10 mouse cellular contexts compared by ENCODE assay signal in genomic region chr11:68553981-68554471, GRCm38 (mm10). TPM values are rescaled to one million over a fixed set of nuclear protein-coding genes. Genes with fewer than 3 reads are reported as not detected.
DNase-seq lines count a peak whose midpoint lies in the region; ATAC-seq and TF ChIP-seq lines count a peak whose summit lies in the region.
"Had no signal": no experiment of that assay in that cellular context is flagged by ENCODE, and none has a peak within 500 bp of the region (broad histone marks: within the 10 kb centered on the region; RNA-seq: fewer than 3 reads in every experiment).

No protein-coding gene starts in this region.

- H3K27ac ChIP-seq in kidney, postnatal 0 days = no peak overlapping the region
- no peak overlapping the region for H3K27ac ChIP-seq in kidney, embryonic 15.5 days
- no peak overlapping the region for H3K27ac ChIP-seq in ES-Bruce4 (ENCODE audit: insufficient read depth, low read length)
- no peak overlapping the region for H3K27ac ChIP-seq in forebrain, embryonic 16.5 days (ENCODE audit: low read length)
- H3K27ac ChIP-seq: embryonic facial prominence, embryonic 15.5 days; liver, embryonic 13.5 days had no signal

- ATAC-seq in kidney, postnatal 0 days (replicated peaks; ENCODE audit: low FRiP score, low read depth) = no peak
- ATAC-seq in kidney, embryonic 15.5 days (replicated peaks; ENCODE audit: low FRiP score) = no peak
- ATAC-seq in forebrain, embryonic 16.5 days = no peak

- H3K36me3 ChIP-seq in kidney, postnatal 0 days (ENCODE audit: insufficient read depth, low read length) = no peaks in the 10 kb centered on the region
- H3K36me3 ChIP-seq in kidney, embryonic 15.5 days = no peaks in the 10 kb centered on the region
- H3K36me3 ChIP-seq in ES-Bruce4 (ENCODE audit: control insufficient read depth, insufficient read depth, low read length, poor library complexity, severe bottlenecking) = no peaks in the 10 kb centered on the region
- H3K36me3 ChIP-seq in forebrain, embryonic 16.5 days (ENCODE audit: control insufficient read depth, insufficient read depth) = no peaks in the 10 kb centered on the region
- H3K36me3 ChIP-seq: embryonic facial prominence, embryonic 15.5 days; liver, embryonic 13.5 days had no signal

- H3K4me3 ChIP-seq in kidney, postnatal 0 days (replicated peaks; ENCODE audit: low read depth, low read length) = no peak overlapping the region
- no peak overlapping the region for H3K4me3 ChIP-seq in kidney, embryonic 15.5 days (replicated peaks)
- no peak overlapping the region for H3K4me3 ChIP-seq in ES-Bruce4 (ENCODE audit: low read depth, low read length)
- no peak overlapping the region for H3K4me3 ChIP-seq in forebrain, embryonic 16.5 days (replicated peaks; ENCODE audit: low read length)
- H3K4me3 ChIP-seq: embryonic facial prominence, embryonic 15.5 days; liver, embryonic 13.5 days had no signal

- 24% methylated on average over 8 of the region's 8 CpGs for WGBS in kidney, postnatal 0 days
- 38% methylated on average over 8 of the region's 8 CpGs for WGBS in kidney, embryonic 15.5 days
- 32% methylated on average over 8 of the region's 8 CpGs for WGBS in forebrain, embryonic 16.5 days

- DNase-seq in kidney, postnatal 0 days (ENCODE audit: low spot score) = peak; percentile 43
- peak; percentile 56 to 71 for DNase-seq in adrenal gland, postnatal 36 days
- peak; percentile 51 for DNase-seq in induced T-regulatory cell, adult 2 months (ENCODE audit: low read depth)
- peak; percentile 65 for DNase-seq in thymus, postnatal 0 days (ENCODE audit: low spot score)
- DNase-seq in right cerebral cortex, postnatal 25 days = no peak
- DNase-seq: liver, embryonic 13.5 days had no signal

- H3K9me3 ChIP-seq in kidney, postnatal 0 days (replicated peaks; ENCODE audit: low read length) = no peaks in the 10 kb centered on the region
- H3K9me3 ChIP-seq in kidney, embryonic 15.5 days (replicated peaks) = no peaks in the 10 kb centered on the region
- no peaks in the 10 kb centered on the region for H3K9me3 ChIP-seq in ES-Bruce4 (replicated peaks; ENCODE audit: control insufficient read depth, insufficient read depth, low read length, poor library complexity, severe bottlenecking)
- H3K9me3 ChIP-seq in forebrain, embryonic 16.5 days (ENCODE audit: control insufficient read depth, low read length) = no peaks in the 10 kb centered on the region
- H3K9me3 ChIP-seq: embryonic facial prominence, embryonic 15.5 days; liver, embryonic 13.5 days had no signal

- no peaks in the 10 kb centered on the region for H3K27me3 ChIP-seq in kidney, postnatal 0 days (ENCODE audit: insufficient read depth, low read length)
- no peaks in the 10 kb centered on the region; the same call in 1 of the 2 replicates for H3K27me3 ChIP-seq in kidney, embryonic 15.5 days
- no peaks in the 10 kb centered on the region for H3K27me3 ChIP-seq in ES-Bruce4 (ENCODE audit: control insufficient read depth, insufficient read depth, low read length, poor library complexity, severe bottlenecking)
- 0 out of 2 replicates have a peak, but pooled peaks cover 3% of the 10 kb centered on the region for H3K27me3 ChIP-seq in forebrain, embryonic 16.5 days (replicated peaks; ENCODE audit: control insufficient read depth, insufficient read depth, low read length)

- no peak for TF ChIP-seq POLR2A in ES-Bruce4 (IDR thresholded peaks at IDR 0.05; ENCODE audit: insufficient read depth, low read length)

- TF ChIP-seq EP300 in ES-Bruce4 (IDR thresholded peaks at IDR 0.05; ENCODE audit: insufficient read depth, low read depth, low read length) = no peak

- H3K9ac ChIP-seq in kidney, postnatal 0 days (ENCODE audit: low read depth, low read length) = no peak overlapping the region
- H3K9ac ChIP-seq in kidney, embryonic 15.5 days = no peak overlapping the region
- H3K9ac ChIP-seq in ES-Bruce4 (ENCODE audit: low read depth, poor library complexity, severe bottlenecking) = no peak overlapping the region
- no peak overlapping the region for H3K9ac ChIP-seq in forebrain, embryonic 16.5 days (replicated peaks; ENCODE audit: low read depth, low read length)
- H3K9ac ChIP-seq: embryonic facial prominence, embryonic 15.5 days; liver, embryonic 13.5 days had no signal

- 0 out of 2 replicates have a peak, but pooled peaks cover 3% of the 10 kb centered on the region for H3K4me1 ChIP-seq in kidney, postnatal 0 days (replicated peaks; ENCODE audit: insufficient read depth, low read length)
- H3K4me1 ChIP-seq in kidney, embryonic 15.5 days = peaks cover 16% of the 10 kb centered on the region; the same call in 1 of the 2 replicates
- no peaks in the 10 kb centered on the region for H3K4me1 ChIP-seq in ES-Bruce4 (ENCODE audit: control insufficient read depth, insufficient read depth, low read length)
- peaks cover 3% of the 10 kb centered on the region; the same call in 1 of the 2 replicates for H3K4me1 ChIP-seq in forebrain, embryonic 16.5 days (replicated peaks; ENCODE audit: control insufficient read depth, insufficient read depth, low read length)
- H3K4me1 ChIP-seq: liver, embryonic 13.5 days had no signal

- H3K4me2 ChIP-seq in kidney, postnatal 0 days (ENCODE audit: low read length) = no peak overlapping the region
- H3K4me2 ChIP-seq in kidney, embryonic 15.5 days = no peak overlapping the region
- no peak overlapping the region for H3K4me2 ChIP-seq in forebrain, embryonic 16.5 days (ENCODE audit: low read length)
- H3K4me2 ChIP-seq: embryonic facial prominence, embryonic 15.5 days; liver, embryonic 13.5 days had no signal

- TF ChIP-seq CTCF in kidney, postnatal 0 days (IDR thresholded peaks at IDR 0.05; ENCODE audit: low read depth) = peak; percentile 60
- TF ChIP-seq CTCF in ES-Bruce4 (IDR thresholded peaks at IDR 0.05; ENCODE audit: low read depth, low read length) = peak; percentile 54

RNA-seq across cellular contexts. Expression of gene Mfsd6l, which starts 2.0 kb away (rescaled TPM):
- polyA plus RNA-seq in kidney, postnatal 0 days (2015; fragmentation: Nextera tagmentation; extraction: Ambion mirVana) = 4.3 and 4.7 TPM in 2 replicates
- 2.1 TPM in 2 replicates for polyA plus RNA-seq in kidney, embryonic 15.5 days (2015; fragmentation: Nextera tagmentation; extraction: Ambion mirVana)
- polyA plus RNA-seq in ES-Bruce4 (2011; ENCODE audit: insufficient read depth, insufficient read length, low read depth, missing spikeins) = 0.48 and 0.64 TPM in 2 replicates
- not detected for total RNA-seq in adrenal gland, postnatal 36 days (2021)
- 0.26 and 0.27 TPM in 2 replicates for polyA plus RNA-seq in thymus, postnatal 0 days (2015; fragmentation: Nextera tagmentation; extraction: Ambion mirVana)
- not detected in 2 replicates for polyA plus RNA-seq in forebrain, embryonic 16.5 days (2015; fragmentation: Nextera tagmentation; extraction: Ambion mirVana)
- polyA plus RNA-seq: liver, embryonic 13.5 days had no signal

RNA-seq across cellular contexts. Expression of gene Ccdc42, which starts 32.8 kb away (rescaled TPM):
- polyA plus RNA-seq in kidney, postnatal 0 days (2015; fragmentation: Nextera tagmentation; extraction: Ambion mirVana) = 2.9 and 3.0 TPM in 2 replicates
- polyA plus RNA-seq in kidney, embryonic 15.5 days (2015; fragmentation: Nextera tagmentation; extraction: Ambion mirVana) = 3.2 and 3.8 TPM in 2 replicates
- not detected in 2 replicates for polyA plus RNA-seq in ES-Bruce4 (2011; ENCODE audit: insufficient read depth, insufficient read length, low read depth, missing spikeins)
- total RNA-seq in adrenal gland, postnatal 36 days (2021) = not detected
- 0.21 and 0.45 TPM in 2 replicates for polyA plus RNA-seq in thymus, postnatal 0 days (2015; fragmentation: Nextera tagmentation; extraction: Ambion mirVana)
- polyA plus RNA-seq in forebrain, embryonic 16.5 days (2015; fragmentation: Nextera tagmentation; extraction: Ambion mirVana) = 0.58 TPM in 1 of 2 replicates, not detected in the other
- polyA plus RNA-seq: embryonic facial prominence, embryonic 15.5 days had no signal

RNA-seq across cellular contexts. Expression of gene Pik3r6, which starts 51.2 kb away (rescaled TPM):
- 3.9 and 4.2 TPM in 2 replicates for polyA plus RNA-seq in kidney, postnatal 0 days (2015; fragmentation: Nextera tagmentation; extraction: Ambion mirVana)
- 4.4 and 5.6 TPM in 2 replicates for polyA plus RNA-seq in kidney, embryonic 15.5 days (2015; fragmentation: Nextera tagmentation; extraction: Ambion mirVana)
- polyA plus RNA-seq in ES-Bruce4 (2011; ENCODE audit: insufficient read depth, insufficient read length, low read depth, missing spikeins) = not detected in 2 replicates
- total RNA-seq in adrenal gland, postnatal 36 days (2021) = 1 to 10 TPM; 2.3 to 3.7 TPM
- 1.3 and 1.6 TPM in 2 replicates for polyA plus RNA-seq in thymus, postnatal 0 days (2015; fragmentation: Nextera tagmentation; extraction: Ambion mirVana)
- 1.8 and 2.2 TPM in 2 replicates for polyA plus RNA-seq in forebrain, embryonic 16.5 days (2015; fragmentation: Nextera tagmentation; extraction: Ambion mirVana)
